Mouse (Mus musculus): Measurements from ENCODE around the gene Dnajb8.

Dnajb8 gene

GRCm38 (mm10) chr6:88232221-88232620 lies 10.2 kb downstream of the Dnajb8 start:
- DNase-seq, result no peak

DNA sequence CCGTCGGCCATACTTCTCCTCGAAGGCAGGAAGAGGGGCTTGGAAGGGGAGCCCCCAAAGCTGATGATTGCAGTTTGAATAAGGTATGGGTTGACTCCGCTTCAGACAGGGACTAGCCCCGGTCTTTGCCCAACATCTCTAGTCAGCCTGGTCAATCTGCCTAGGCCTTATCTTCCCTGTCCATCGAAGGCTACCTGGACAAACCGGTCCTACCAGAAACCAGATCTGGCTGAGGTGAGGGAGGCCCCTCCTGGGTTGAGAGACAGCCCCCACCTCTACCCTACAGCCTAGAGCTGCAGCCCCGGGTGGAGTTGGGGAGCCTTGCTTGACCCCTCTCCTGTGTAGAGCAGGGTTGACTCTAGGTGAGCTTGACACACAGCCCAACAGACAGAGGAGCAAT lies 11.9 kb downstream of the Dnajb8 start:
- no peak for DNase-seq

- DNase-seq, result no peak
Observed at GRCm38 (mm10) chr6:88235461-88235860, 13.4 kb downstream of the Dnajb8 start.

DNA sequence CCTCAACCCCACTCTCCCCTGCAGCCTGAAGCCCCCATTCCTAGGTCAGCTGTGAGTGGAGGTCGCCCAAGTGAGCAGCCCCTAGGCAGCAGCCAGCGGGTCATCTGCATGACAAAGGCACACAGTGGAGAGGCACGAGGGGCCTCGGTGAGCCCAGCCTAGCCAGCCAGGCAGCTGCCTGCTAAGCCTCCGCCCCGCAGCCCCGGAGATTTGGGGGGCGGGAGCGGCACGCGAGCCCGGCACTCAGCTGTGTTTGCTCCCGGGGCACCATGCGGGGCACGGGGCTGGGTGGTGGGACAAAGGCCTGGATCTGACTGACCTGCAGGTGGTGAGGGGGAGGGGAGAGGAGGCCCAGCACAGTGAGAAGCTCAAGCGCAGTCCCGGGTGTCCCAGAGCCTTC lies 13.9 kb downstream of the Dnajb8 start:
- no peak for DNase-seq

GRCm38 (mm10) chr6:88236513-88236912 lies 14.4 kb downstream of the Dnajb8 start:
- no peak for DNase-seq

- peak; percentile 32 for DNase-seq
Observed at GRCm38 (mm10) chr6:88242604-88243003, 20.5 kb downstream of the Dnajb8 start.

- DNase-seq, result no peak
Observed at GRCm38 (mm10) chr6:88249231-88249630, 27.2 kb downstream of the Dnajb8 start.

- DNase-seq, result no peak
Observed at GRCm38 (mm10) chr6:88251396-88251795, 29.3 kb downstream of the Dnajb8 start.

- no peak for DNase-seq
Observed at GRCm38 (mm10) chr6:88251798-88252478, 29.9 kb downstream of the Dnajb8 start.

DNA sequence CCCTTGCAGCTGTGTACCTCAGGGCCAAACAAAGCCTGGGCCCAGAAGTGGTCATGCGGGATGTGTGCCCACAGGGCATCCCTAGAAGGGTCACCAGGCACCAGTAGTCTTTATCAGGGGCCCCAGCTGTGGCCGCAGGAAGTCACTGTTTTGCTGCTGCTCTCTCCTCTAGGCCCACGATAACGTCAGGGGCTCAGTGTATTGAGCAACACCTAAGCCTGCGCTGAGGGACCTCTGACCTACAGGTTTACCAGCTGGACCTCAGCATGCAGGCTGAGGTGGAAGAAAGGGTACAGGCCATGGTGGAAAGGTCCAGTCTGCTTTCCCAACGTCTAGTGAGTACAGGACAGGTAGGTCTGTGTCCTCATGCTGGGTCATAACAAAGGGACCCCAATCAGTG lies 32.0 kb downstream of the Dnajb8 start:
- DNase-seq, result no peak

DNA sequence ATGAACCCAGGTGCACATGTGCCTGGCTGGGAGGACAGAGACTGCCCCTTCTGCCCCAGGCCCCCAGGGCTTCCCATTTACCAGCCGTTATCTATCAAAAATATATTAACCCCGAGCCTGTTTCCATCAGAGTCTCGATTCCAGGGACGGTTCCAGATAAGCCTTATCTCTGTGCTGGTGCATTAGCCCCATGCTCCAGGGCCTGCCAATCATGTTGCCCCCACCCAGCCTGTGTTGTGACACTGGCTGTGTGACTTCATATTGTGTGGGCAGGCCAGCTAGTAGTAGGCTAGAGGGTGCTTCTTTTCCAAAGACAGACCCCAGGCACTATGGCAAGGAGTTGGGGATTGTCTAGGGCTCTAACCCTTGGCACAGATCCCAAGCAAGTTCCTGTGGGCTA lies 33.4 kb downstream of the Dnajb8 start:
- no peak for DNase-seq

DNA sequence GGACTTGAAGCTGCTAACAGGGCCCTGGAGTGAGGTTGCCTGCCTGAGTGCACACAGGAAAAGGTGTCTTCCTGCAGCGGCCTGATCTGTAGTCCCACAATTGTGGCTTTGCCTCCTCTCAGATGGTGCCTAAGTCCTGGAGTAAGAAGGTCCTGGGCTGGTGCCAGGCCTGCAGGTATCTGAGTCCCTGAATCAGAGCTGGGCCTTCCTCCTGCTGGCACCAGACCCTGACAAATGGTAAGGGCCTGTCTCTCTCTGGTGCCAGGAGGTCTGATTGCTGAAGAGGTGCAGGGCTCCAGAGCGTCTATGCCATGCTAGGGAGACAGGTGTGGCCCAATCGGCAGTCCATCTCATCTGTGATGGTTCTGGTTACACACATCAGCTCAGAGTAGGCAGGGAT lies 37.6 kb downstream of the Dnajb8 start:
- peak; percentile 44 for DNase-seq

DNA sequence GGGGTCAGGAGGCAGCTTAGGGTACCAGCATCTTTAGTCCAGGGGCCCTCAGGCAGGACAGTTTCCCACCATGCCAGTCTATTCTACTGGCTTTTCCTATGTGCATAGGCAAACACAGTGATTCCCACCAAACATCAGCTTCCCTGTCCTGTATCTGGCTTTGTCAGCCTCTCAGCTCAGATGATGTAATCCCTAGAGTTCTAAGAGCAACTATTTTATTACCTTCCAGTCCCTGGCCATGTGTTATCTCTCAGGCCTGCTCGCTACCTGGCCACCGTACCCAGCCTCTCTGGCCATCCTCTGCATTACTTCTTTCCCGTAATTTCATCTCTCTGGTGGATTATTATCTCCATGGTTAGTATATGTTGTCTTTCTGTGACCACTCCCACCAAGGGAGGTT lies 38.6 kb downstream of the Dnajb8 start:
- DNase-seq, result no peak

DNA sequence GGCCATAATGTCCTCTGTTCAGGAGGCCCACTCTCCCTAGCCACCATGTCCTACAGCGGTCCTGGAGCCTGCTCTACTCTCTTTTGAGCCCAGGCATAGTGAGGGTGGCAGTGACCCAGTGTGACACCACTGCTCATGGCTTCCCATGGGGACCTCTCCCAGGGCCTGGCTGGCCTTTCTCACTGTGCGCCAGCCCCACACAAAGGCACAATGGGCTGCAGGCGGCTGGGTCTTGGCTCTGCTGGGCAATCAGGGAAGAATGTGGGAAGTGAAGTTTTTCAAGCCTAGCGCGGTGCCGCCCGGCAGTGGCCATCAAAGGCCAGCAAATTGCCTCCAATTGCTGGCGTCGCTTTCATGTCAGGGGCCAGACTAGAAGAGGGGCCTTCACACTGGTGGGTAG lies 40.1 kb downstream of the Dnajb8 start:
- no peak for DNase-seq

DNA sequence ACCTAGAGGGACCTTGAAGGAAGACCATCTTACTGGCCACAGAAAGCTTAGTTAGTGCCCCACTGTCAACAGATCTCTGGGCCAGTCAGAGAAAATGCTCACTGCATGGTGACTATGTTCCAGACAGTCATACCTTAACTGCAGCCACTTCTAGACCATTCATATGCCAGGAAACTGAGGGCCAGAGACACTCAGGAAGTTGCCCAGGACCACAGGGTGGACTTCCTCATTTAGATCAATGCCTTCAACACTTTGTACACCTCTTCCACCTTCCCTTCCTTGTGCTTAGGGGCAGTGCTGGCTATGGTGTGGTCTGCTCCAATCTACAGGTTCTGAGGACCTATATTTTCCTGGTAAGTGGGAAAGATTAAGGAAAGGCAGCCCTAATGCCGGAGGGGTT lies 43.3 kb downstream of the Dnajb8 start:
- no peak for DNase-seq

GRCm38 (mm10) chr6:88266055-88266454 lies 44.0 kb downstream of the Dnajb8 start:
- DNase-seq, result no peak

- no peak for DNase-seq
Observed at GRCm38 (mm10) chr6:88267068-88267467, 45.0 kb downstream of the Dnajb8 start.

DNA sequence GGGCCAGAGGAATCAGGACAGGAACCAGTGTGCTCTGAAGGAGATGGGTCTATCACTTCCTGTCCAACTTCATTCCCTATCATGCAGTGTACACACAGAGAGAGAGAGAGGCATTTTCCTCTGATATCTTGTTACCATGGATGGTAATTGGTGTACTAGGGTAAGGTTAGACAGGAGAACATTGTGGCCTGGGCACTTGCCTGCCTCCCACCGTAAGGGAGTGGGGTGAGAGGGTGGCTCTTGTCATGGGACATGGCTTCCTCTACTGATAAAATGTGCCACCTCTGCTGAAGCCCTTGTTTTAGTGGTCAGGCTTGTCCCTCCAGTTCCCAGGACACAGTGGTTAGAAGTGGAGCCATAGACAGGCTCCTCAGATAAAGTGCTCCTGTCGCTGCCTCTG lies 45.9 kb downstream of the Dnajb8 start:
- no peak for DNase-seq

DNA sequence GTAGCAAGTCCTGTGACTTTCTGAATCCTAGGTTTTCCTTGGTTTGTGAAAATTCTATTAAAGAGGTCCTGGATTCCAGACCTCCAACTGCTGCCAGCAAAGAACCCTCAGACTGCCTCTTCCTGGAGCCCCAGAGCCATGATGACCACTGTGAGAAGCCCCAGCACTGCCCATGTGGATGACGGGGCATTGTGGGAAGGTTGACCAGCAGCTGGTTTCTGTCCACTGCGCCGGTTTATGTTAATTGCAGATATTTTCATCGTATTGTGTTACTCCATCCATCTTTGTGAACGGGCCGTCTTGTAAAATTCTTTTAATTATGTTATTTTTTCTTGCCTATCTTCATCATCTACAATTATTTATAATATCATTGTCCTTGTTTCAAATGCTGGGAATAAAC lies 52.6 kb downstream of the Dnajb8 start:
- DNase-seq, result no peak

DNA sequence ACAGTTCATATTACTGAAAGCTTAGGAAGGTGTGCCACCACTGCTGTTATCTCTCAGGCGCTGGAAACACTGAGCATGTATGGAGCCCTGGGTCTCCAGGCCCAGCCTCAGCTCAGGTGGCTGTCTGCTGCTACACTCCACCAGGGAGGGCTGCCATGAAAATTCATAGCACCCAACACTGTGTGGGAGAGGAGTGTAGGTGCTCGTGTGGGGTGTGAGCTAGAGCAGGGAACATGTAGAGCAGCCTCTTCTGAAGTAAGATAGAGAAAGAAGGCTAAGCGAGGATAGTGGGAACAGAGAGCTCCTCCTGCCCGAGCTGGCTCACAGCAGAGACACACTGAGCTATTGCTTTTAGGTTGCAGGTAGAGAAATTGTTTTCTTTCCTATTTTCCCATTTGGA lies 54.2 kb downstream of the Dnajb8 start:
- no peak for DNase-seq

GRCm38 (mm10) chr6:88277242-88277641 lies 55.2 kb downstream of the Dnajb8 start:
- DNase-seq, result no peak

DNA sequence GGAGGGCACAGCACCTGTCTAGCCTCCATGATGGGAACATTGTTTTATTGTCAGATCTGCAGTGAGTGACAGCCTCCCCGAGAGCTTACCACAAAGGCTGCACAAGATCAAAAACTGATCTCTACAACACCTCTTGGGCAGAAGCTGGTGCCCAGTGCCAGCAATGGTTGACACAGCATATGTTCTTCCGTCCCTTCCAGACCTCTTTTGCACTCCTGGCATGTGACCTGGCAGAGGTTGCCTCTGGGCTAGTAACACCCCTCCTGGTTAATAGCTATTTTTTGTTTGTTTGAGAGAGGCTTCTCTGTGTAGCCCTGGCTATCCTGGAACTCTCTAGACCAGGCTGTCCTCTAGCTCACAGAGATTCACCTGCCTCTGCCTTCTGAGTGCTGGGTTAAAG lies 56.1 kb downstream of the Dnajb8 start:
- peak; percentile 20 for DNase-seq

DNA sequence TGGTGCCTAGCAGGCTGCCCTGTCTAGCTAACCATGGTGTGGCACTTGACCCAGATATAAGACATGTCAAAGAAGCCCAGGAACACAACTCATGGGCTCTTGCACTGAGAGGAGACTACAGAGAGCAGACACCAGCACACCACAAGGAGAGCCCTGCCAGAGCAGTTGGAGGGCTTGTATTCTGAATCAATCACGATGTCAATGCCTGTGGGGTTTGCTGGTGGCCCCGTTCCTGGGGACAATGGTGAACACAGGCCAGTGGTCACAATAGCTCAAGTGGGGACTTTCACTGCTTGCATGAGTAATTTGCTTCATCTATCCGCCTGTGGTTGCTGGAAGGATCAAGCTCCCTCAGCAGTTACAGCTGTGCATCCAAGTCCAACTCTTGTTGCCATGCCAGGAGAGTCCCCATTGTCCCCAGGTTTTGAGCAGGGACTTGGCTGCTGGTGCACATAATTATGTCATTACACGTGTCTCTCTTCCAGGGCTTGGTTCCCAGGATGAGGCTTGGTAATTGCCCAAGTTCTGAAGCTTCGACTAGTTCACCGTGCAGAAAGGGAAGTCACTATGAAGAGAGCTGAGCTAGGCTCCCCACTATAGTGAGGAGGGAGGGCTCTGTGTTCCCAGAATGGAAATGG lies 68.2 kb downstream of the Dnajb8 start:
- DNase-seq, result peak; percentile 7

GRCm38 (mm10) chr6:88292274-88292909 lies 70.3 kb downstream of the Dnajb8 start:
- DNase-seq, result no peak

DNA sequence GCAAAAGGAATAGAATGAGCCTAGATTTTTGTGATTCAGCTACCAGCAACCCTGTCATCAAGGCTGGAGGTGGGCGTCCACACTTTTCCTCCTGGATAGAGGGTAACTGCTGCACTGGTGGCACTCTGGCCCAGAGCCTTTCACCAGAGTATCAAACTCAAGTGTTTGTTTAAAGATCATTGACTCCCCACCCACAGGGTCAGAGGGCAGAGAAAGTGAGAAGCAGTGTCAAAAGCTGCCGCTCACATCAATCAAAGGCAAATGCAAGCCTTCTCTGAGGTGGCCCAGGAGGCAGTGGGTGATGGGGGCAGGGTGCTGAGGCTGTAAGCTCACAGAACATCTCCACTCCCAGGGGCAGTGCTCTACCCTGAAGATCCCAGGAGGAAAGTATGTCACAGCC lies 77.4 kb downstream of the Dnajb8 start:
- no peak for DNase-seq
